Mouse (Mus musculus) stomach, embryonic 16.5 days (tissue): ENCODE data around the gene Eppin. TPM values are rescaled to one million over a fixed set of nuclear protein-coding genes. Genes with fewer than 3 reads are reported as not detected.

ENCODE experiments used
- ATAC-seq: fragments of 200-750 bp; cut with Nextera tagmentation; 2 replicates; pipeline ENCODE4 v1.8.0; 2017; ENCODE audit warnings: moderate number of reproducible peaks, moderate TSS enrichment; ENCODE audit not compliant: insufficient read depth, low FRiP score
- H3K27ac ChIP-seq: fragments of 300-500 bp; sonication (generic); 2 replicates; pipeline ENCODE4 v1.5.1; 2014; ENCODE audit warnings: low read length
- H3K27me3 ChIP-seq: fragments of 300-500 bp; sonication (generic); 2 replicates; pipeline ENCODE4 v1.6.1; 2014; ENCODE audit warnings: low read length, control low read depth, mixed read lengths; ENCODE audit not compliant: control insufficient read depth, insufficient read depth
- H3K36me3 ChIP-seq: fragments of 300-500 bp; sonication (generic); 2 replicates; pipeline ENCODE4 v1.6.1; 2014; ENCODE audit warnings: low read length; ENCODE audit not compliant: control insufficient read depth, insufficient read depth
- H3K4me1 ChIP-seq: fragments of 300-500 bp; sonication (generic); 2 replicates; pipeline ENCODE4 v1.6.1; 2014; ENCODE audit warnings: low read length, control low read depth, mixed read lengths; ENCODE audit not compliant: control insufficient read depth, insufficient read depth
- H3K4me2 ChIP-seq: fragments of 300-500 bp; sonication (generic); 2 replicates; pipeline ENCODE4 v1.6.1; 2014; ENCODE audit warnings: low read depth, low read length, mixed read lengths
- H3K4me3 ChIP-seq: fragments of 300-500 bp; sonication (generic); replicated peaks from 2 replicates; pipeline ENCODE4 v1.5.1; 2014; ENCODE audit warnings: mild to moderate bottlenecking, low read length
- H3K9ac ChIP-seq: fragments of 300-500 bp; sonication (generic); 2 replicates; pipeline ENCODE4 v1.6.1; 2014; ENCODE audit warnings: low read length
- H3K9me3 ChIP-seq: fragments of 300-500 bp; sonication (generic); replicated peaks from 2 replicates; pipeline ENCODE4 v1.6.1; 2016; ENCODE audit warnings: low read length, control low read depth; ENCODE audit not compliant: control insufficient read depth
- WGBS: fragments of 180-500 bp; shearing (Covaris S2); extraction: QIAGEN DNeasy Blood & Tissue Kit; methylation state at CpG from one replicate; pipeline ENCODE4 v1.1.7; 2014; 5-methylcytosine and 5-hydroxymethylcytosine counted together
- polyA plus RNA-seq: library from polyadenylated mRNA; unstranded; fragments of >200 nt; fragmentation: Nextera tagmentation; extraction: Ambion mirVana; gene quantifications from 2 replicates; pipeline ENCODE4 v1.2.1, GENCODE M21; 2015

Gene Eppin
- polyA plus RNA-seq, 1 experiment from 2014 or later: not detected

- Histone ChIP-seq H3K27ac (no peak overlapping the region), H3K9me3 (no peaks in the 10 kb centered on the region), H3K4me3 (no peak overlapping the region), H3K27me3 (no peaks in the 10 kb centered on the region), H3K4me2 (no peak overlapping the region), H3K9ac (no peak overlapping the region), H3K4me1 (peaks cover 6% of the 10 kb centered on the region; the same call in 1 of the 2 replicates), H3K36me3 (no peaks in the 10 kb centered on the region)
- no peak for ATAC-seq
- 32% methylated on average over 10 of the region's 10 CpGs for WGBS
These were observed 43.2 kb downstream of the Eppin start for GRCm38 (mm10) chr2:164549963-164550894.

GRCm38 (mm10) chr2:164549338-164549737, 44.1 kb downstream of the Eppin start:
- H3K4me1 ChIP-seq: peaks cover 6% of the 10 kb centered on the region; the same call in 1 of the 2 replicates
- no peak overlapping the region for H3K9ac ChIP-seq
- H3K9me3 ChIP-seq: no peaks in the 10 kb centered on the region
- peak overlapping the region; percentile 18; the same call in 1 of the 2 replicates for H3K27ac ChIP-seq
- 32% methylated on average over 4 of the region's 4 CpGs for WGBS
- ATAC-seq: peak; percentile 54; the same call in 1 of the 2 replicates
- H3K4me2 ChIP-seq: no peak overlapping the region
- no peak overlapping the region for H3K4me3 ChIP-seq
- H3K27me3 ChIP-seq: no peaks in the 10 kb centered on the region
- no peaks in the 10 kb centered on the region for H3K36me3 ChIP-seq

- Histone ChIP-seq H3K9me3 (no peaks in the 10 kb centered on the region), H3K27me3 (no peaks in the 10 kb centered on the region), H3K9ac (no peak overlapping the region), H3K4me2 (no peak overlapping the region), H3K4me1 (peaks cover 25% of the 10 kb centered on the region), H3K4me3 (no peak overlapping the region), H3K36me3 (no peaks in the 10 kb centered on the region), H3K27ac (peak overlapping the region; percentile 0)
- ATAC-seq: 0 out of 2 replicates have a peak, but pooled peaks have one; percentile 14
- WGBS: 32% methylated on average over 5 of the region's 5 CpGs
These were observed 48.8 kb downstream of the Eppin start for GRCm38 (mm10) chr2:164544454-164545097.

- Histone ChIP-seq H3K4me1 (peaks cover 22% of the 10 kb centered on the region), H3K27ac (no peak overlapping the region), H3K36me3 (no peaks in the 10 kb centered on the region), H3K27me3 (no peaks in the 10 kb centered on the region), H3K9me3 (no peaks in the 10 kb centered on the region), H3K4me2 (no peak overlapping the region), H3K9ac (no peak overlapping the region), H3K4me3 (no peak overlapping the region)
- 70% methylated on average over 2 of the region's 2 CpGs for WGBS
- ATAC-seq: no peak
These were observed 49.6 kb downstream of the Eppin start for GRCm38 (mm10) chr2:164543745-164544144.

- peaks cover 19% of the 10 kb centered on the region for H3K4me1 ChIP-seq
- H3K4me3 ChIP-seq: no peak overlapping the region
- H3K36me3 ChIP-seq: no peaks in the 10 kb centered on the region
- no peak overlapping the region for H3K4me2 ChIP-seq
- no peak for ATAC-seq
- H3K27me3 ChIP-seq: no peaks in the 10 kb centered on the region
- no peaks in the 10 kb centered on the region for H3K9me3 ChIP-seq
- H3K27ac ChIP-seq: no peak overlapping the region; the same call in 1 of the 2 replicates
- 75% methylated on average over 7 of the region's 7 CpGs for WGBS
- no peak overlapping the region for H3K9ac ChIP-seq
These were observed 50.8 kb downstream of the Eppin start for GRCm38 (mm10) chr2:164542598-164542997.

- H3K36me3 ChIP-seq: no peaks in the 10 kb centered on the region
- H3K4me1 ChIP-seq: peaks cover 19% of the 10 kb centered on the region
- H3K27ac ChIP-seq: peak overlapping the region; percentile 43; the same call in 1 of the 2 replicates
- no peaks in the 10 kb centered on the region for H3K9me3 ChIP-seq
- ATAC-seq: 0 out of 2 replicates have a peak, but pooled peaks have one; percentile 10
- no peak overlapping the region for H3K9ac ChIP-seq
- WGBS: 49% methylated on average over 5 of the region's 5 CpGs
- no peak overlapping the region for H3K4me3 ChIP-seq
- no peak overlapping the region for H3K4me2 ChIP-seq
- no peaks in the 10 kb centered on the region for H3K27me3 ChIP-seq
These were observed 51.3 kb downstream of the Eppin start for GRCm38 (mm10) chr2:164542132-164542531.

GRCm38 (mm10) chr2:164540652-164541427, 52.6 kb downstream of the Eppin start:
- Histone ChIP-seq H3K27ac (peak overlapping the region; percentile 92), H3K4me1 (peaks cover 19% of the 10 kb centered on the region), H3K9me3 (no peaks in the 10 kb centered on the region), H3K27me3 (no peaks in the 10 kb centered on the region), H3K4me2 (peak overlapping the region; percentile 32; the same call in 1 of the 2 replicates), H3K36me3 (no peaks in the 10 kb centered on the region), H3K4me3 (no peak overlapping the region), H3K9ac (no peak overlapping the region)
- ATAC-seq: peak; percentile 47; the same call in 1 of the 2 replicates
- WGBS: 33% methylated on average over 8 of the region's 8 CpGs
